In genomic region chr13:30203018-30203417, GRCm38 (mm10) we compare ENCODE assay signal across 21 mouse cellular contexts.
DNase-seq lines count a peak whose midpoint lies in the region; ATAC-seq and TF ChIP-seq lines count a peak whose summit lies in the region.
"Had no signal": no experiment of that assay in that cellular context is flagged by ENCODE, and none has a peak within 500 bp of the region (broad histone marks: within the 10 kb centered on the region; RNA-seq: fewer than 3 reads in every experiment).

No protein-coding gene starts in this region.

- H3K4me2 ChIP-seq in intestine, embryonic 15.5 days (replicated peaks) = no peak overlapping the region
- H3K4me2 ChIP-seq in intestine, postnatal 0 days (replicated peaks; ENCODE audit: low read depth) = no peak overlapping the region
- no peak overlapping the region for H3K4me2 ChIP-seq in stomach, embryonic 15.5 days
- H3K4me2 ChIP-seq in hindbrain, postnatal 0 days (ENCODE audit: low read depth, low read length) = no peak overlapping the region
- no peak overlapping the region for H3K4me2 ChIP-seq in forebrain, embryonic 14.5 days (ENCODE audit: low read length)
- H3K4me2 ChIP-seq: embryonic facial prominence, embryonic 12.5 days; embryonic facial prominence, embryonic 15.5 days; forebrain, embryonic 15.5 days; hindbrain, embryonic 13.5 days had no signal

- H3K9me3 ChIP-seq in intestine, embryonic 15.5 days = no peaks in the 10 kb centered on the region
- H3K9me3 ChIP-seq in intestine, postnatal 0 days (ENCODE audit: control insufficient read depth) = no peaks in the 10 kb centered on the region
- H3K9me3 ChIP-seq in stomach, embryonic 15.5 days = no peaks in the 10 kb centered on the region
- H3K9me3 ChIP-seq in hindbrain, postnatal 0 days (ENCODE audit: low read length) = no peaks in the 10 kb centered on the region
- H3K9me3 ChIP-seq in forebrain, embryonic 14.5 days (replicated peaks; ENCODE audit: control insufficient read depth, low read length) = no peaks in the 10 kb centered on the region
- H3K9me3 ChIP-seq: embryonic facial prominence, embryonic 12.5 days; embryonic facial prominence, embryonic 15.5 days; forebrain, embryonic 15.5 days; heart, embryonic 10.5 days; hindbrain, embryonic 10.5 days; hindbrain, embryonic 13.5 days had no signal

- H3K4me1 ChIP-seq in intestine, embryonic 15.5 days (replicated peaks) = no peaks in the 10 kb centered on the region
- H3K4me1 ChIP-seq in intestine, postnatal 0 days (replicated peaks; ENCODE audit: control insufficient read depth, insufficient read depth, low read length) = no peaks in the 10 kb centered on the region; the same call in 1 of the 2 replicates
- peaks cover 3% of the 10 kb centered on the region; the same call in 1 of the 2 replicates for H3K4me1 ChIP-seq in stomach, embryonic 15.5 days
- no peaks in the 10 kb centered on the region for H3K4me1 ChIP-seq in hindbrain, postnatal 0 days (ENCODE audit: insufficient read depth, low read length)
- no peaks in the 10 kb centered on the region for H3K4me1 ChIP-seq in forebrain, embryonic 14.5 days (ENCODE audit: control insufficient read depth, insufficient read depth, low read length)
- H3K4me1 ChIP-seq: forebrain, embryonic 15.5 days; heart, embryonic 10.5 days; hindbrain, embryonic 10.5 days; hindbrain, embryonic 13.5 days had no signal

- H3K9ac ChIP-seq in intestine, embryonic 15.5 days = no peak overlapping the region
- H3K9ac ChIP-seq in intestine, postnatal 0 days (ENCODE audit: low read depth, low read length) = no peak overlapping the region
- H3K9ac ChIP-seq in stomach, embryonic 15.5 days = no peak overlapping the region
- no peak overlapping the region for H3K9ac ChIP-seq in hindbrain, postnatal 0 days (replicated peaks; ENCODE audit: low read length)
- no peak overlapping the region for H3K9ac ChIP-seq in forebrain, embryonic 14.5 days (ENCODE audit: low read length)
- H3K9ac ChIP-seq: embryonic facial prominence, embryonic 12.5 days; embryonic facial prominence, embryonic 15.5 days; forebrain, embryonic 15.5 days; hindbrain, embryonic 13.5 days had no signal

- no peak for TF ChIP-seq CTCF in intestine, postnatal 0 days (IDR thresholded peaks at IDR 0.05; ENCODE audit: low read depth)
- TF ChIP-seq CTCF in hindbrain, postnatal 0 days (IDR thresholded peaks at IDR 0.05; ENCODE audit: low read depth) = no peak

- H3K36me3 ChIP-seq in intestine, embryonic 15.5 days = no peaks in the 10 kb centered on the region
- H3K36me3 ChIP-seq in intestine, postnatal 0 days (ENCODE audit: control insufficient read depth, insufficient read depth) = no peaks in the 10 kb centered on the region
- H3K36me3 ChIP-seq in stomach, embryonic 15.5 days = no peaks in the 10 kb centered on the region
- H3K36me3 ChIP-seq in hindbrain, postnatal 0 days (ENCODE audit: insufficient read depth, low read length) = no peaks in the 10 kb centered on the region
- H3K36me3 ChIP-seq in forebrain, embryonic 14.5 days (ENCODE audit: control insufficient read depth, insufficient read depth, low read length) = no peaks in the 10 kb centered on the region
- H3K36me3 ChIP-seq: embryonic facial prominence, embryonic 12.5 days; embryonic facial prominence, embryonic 15.5 days; forebrain, embryonic 15.5 days; heart, embryonic 10.5 days; hindbrain, embryonic 10.5 days; hindbrain, embryonic 13.5 days had no signal

- WGBS in intestine, embryonic 15.5 days = 78% methylated on average over 2 of the region's 2 CpGs
- WGBS in intestine, postnatal 0 days = 61% methylated on average over 2 of the region's 2 CpGs
- WGBS in stomach, embryonic 15.5 days = 78% methylated on average over 2 of the region's 2 CpGs
- 95% methylated on average over 2 of the region's 2 CpGs for WGBS in hindbrain, postnatal 0 days
- WGBS in forebrain, embryonic 14.5 days = 92% methylated on average over 2 of the region's 2 CpGs

- DNase-seq in adrenal gland, adult (ENCODE audit: inconsistent age in 2 of 2, low spot score in 1 of 2) = no peak
- DNase-seq in hindbrain, postnatal 0 days (ENCODE audit: low spot score) = no peak
- no peak for DNase-seq in forebrain, embryonic 14.5 days (ENCODE audit: low spot score)
- DNase-seq: adrenal gland, adult 8-10 months; cerebellum, adult 11 months; cerebellum, adult 2 months; cerebellum, adult 9-11 months; cerebellum, postnatal 25 days; gastrocnemius, postnatal 25 days; heart, adult 2 months; kidney, adult 11 months had no signal

- no peaks in the 10 kb centered on the region for H3K27me3 ChIP-seq in intestine, embryonic 15.5 days (replicated peaks)
- no peaks in the 10 kb centered on the region for H3K27me3 ChIP-seq in intestine, postnatal 0 days (replicated peaks; ENCODE audit: control insufficient read depth, insufficient read depth, low read length)
- H3K27me3 ChIP-seq in stomach, embryonic 15.5 days (replicated peaks) = no peaks in the 10 kb centered on the region
- no peaks in the 10 kb centered on the region for H3K27me3 ChIP-seq in hindbrain, postnatal 0 days (ENCODE audit: insufficient read depth, low read length)
- no peaks in the 10 kb centered on the region for H3K27me3 ChIP-seq in forebrain, embryonic 14.5 days (replicated peaks; ENCODE audit: control insufficient read depth, insufficient read depth, low read length)
- H3K27me3 ChIP-seq: embryonic facial prominence, embryonic 12.5 days; embryonic facial prominence, embryonic 15.5 days; forebrain, embryonic 15.5 days; hindbrain, embryonic 13.5 days had no signal

- peak; percentile 89 for ATAC-seq in intestine, embryonic 15.5 days
- ATAC-seq in intestine, postnatal 0 days = peak; percentile 72; the same call in 1 of the 2 replicates
- 0 out of 2 replicates have a peak, but pooled peaks have one; percentile 54 for ATAC-seq in stomach, embryonic 15.5 days (ENCODE audit: insufficient read depth, low FRiP score, low read depth)
- ATAC-seq in hindbrain, postnatal 0 days = no peak
- ATAC-seq in forebrain, embryonic 14.5 days = no peak
- ATAC-seq: CD4-positive, CD25-positive, alpha-beta regulatory T cell, adult 4 months; forebrain, embryonic 15.5 days had no signal

- H3K4me3 ChIP-seq in intestine, embryonic 15.5 days (replicated peaks) = no peak overlapping the region
- no peak overlapping the region for H3K4me3 ChIP-seq in intestine, postnatal 0 days (ENCODE audit: low read depth, low read length)
- no peak overlapping the region for H3K4me3 ChIP-seq in stomach, embryonic 15.5 days (replicated peaks)
- no peak overlapping the region for H3K4me3 ChIP-seq in hindbrain, postnatal 0 days (ENCODE audit: low read length)
- no peak overlapping the region for H3K4me3 ChIP-seq in forebrain, embryonic 14.5 days (ENCODE audit: low read depth, low read length)
- H3K4me3 ChIP-seq: embryonic facial prominence, embryonic 12.5 days; embryonic facial prominence, embryonic 15.5 days; forebrain, embryonic 15.5 days; heart, adult 2 months; heart, embryonic 10.5 days; hindbrain, embryonic 10.5 days; hindbrain, embryonic 13.5 days had no signal

- H3K27ac ChIP-seq in intestine, embryonic 15.5 days = no peak overlapping the region
- no peak overlapping the region for H3K27ac ChIP-seq in intestine, postnatal 0 days (ENCODE audit: low read depth, low read length)
- no peak overlapping the region for H3K27ac ChIP-seq in stomach, embryonic 15.5 days
- no peak overlapping the region for H3K27ac ChIP-seq in hindbrain, postnatal 0 days
- no peak overlapping the region for H3K27ac ChIP-seq in forebrain, embryonic 14.5 days (ENCODE audit: low read depth, low read length)
- H3K27ac ChIP-seq: embryonic facial prominence, embryonic 12.5 days; embryonic facial prominence, embryonic 15.5 days; forebrain, embryonic 15.5 days; heart, adult 2 months; heart, embryonic 10.5 days; hindbrain, embryonic 10.5 days; hindbrain, embryonic 13.5 days had no signal

Comparison
In these comparisons a context has a peak if more than half of its experiments do, and no peak if none do; other contexts are left out.
1. ATAC-seq: peak in intestine, embryonic 15.5 days (single experiment), intestine, postnatal 0 days (single experiment) and stomach, embryonic 15.5 days (single experiment); none in hindbrain, postnatal 0 days (single experiment) and forebrain, embryonic 14.5 days (single experiment).